In genomic region chr14:7658101-7659074, GRCm38 (mm10) we compare ENCODE assay signal across 11 mouse cellular contexts. TPM values are rescaled to one million over a fixed set of nuclear protein-coding genes. Genes with fewer than 3 reads are reported as not detected.
DNase-seq lines count a peak whose midpoint lies in the region; ATAC-seq and TF ChIP-seq lines count a peak whose summit lies in the region.
"Not testable (repeated sequence)": the region's sequence is repeated elsewhere in the genome, so short reads cannot be mapped to it uniquely, and the experiment has no call there.
"Had no signal": no experiment of that assay in that cellular context is flagged by ENCODE, and none has a peak within 500 bp of the region (broad histone marks: within the 10 kb centered on the region; RNA-seq: fewer than 3 reads in every experiment).

No protein-coding gene starts in this region.

- DNase-seq in adrenal gland, postnatal 14 days = peak; percentile 6
- DNase-seq in layer of hippocampus, adult 2 months (ENCODE audit: low spot score in 2 of 2) = not testable (repeated sequence)
- peak; percentile 2 for DNase-seq in lung, embryonic 14.5 days
- peak; percentile 6 for DNase-seq in thymus, postnatal 25 days

- not testable (repeated sequence) for ATAC-seq in embryonic facial prominence, embryonic 15.5 days (ENCODE audit: insufficient number of reproducible peaks, low FRiP score, low TSS enrichment, low read depth); heart, embryonic 11.5 days (replicated peaks; ENCODE audit: insufficient number of reproducible peaks, low FRiP score, low TSS enrichment); hindbrain, embryonic 15.5 days (ENCODE audit: low FRiP score, low read depth); lung, embryonic 14.5 days (ENCODE audit: insufficient read depth); neural tube, embryonic 13.5 days (ENCODE audit: low read depth)

- not testable (repeated sequence) for H3K4me1 ChIP-seq in embryonic facial prominence, embryonic 15.5 days; heart, embryonic 11.5 days (ENCODE audit: control insufficient read depth, insufficient read depth, low read length); hindbrain, embryonic 15.5 days (replicated peaks); lung, embryonic 14.5 days (ENCODE audit: insufficient read depth); neural tube, embryonic 13.5 days (replicated peaks)

- peak overlapping the region; percentile 38 for H3K4me3 ChIP-seq in embryonic facial prominence, embryonic 15.5 days (replicated peaks)
- H3K4me3 ChIP-seq in heart, embryonic 11.5 days (ENCODE audit: low read depth, low read length) = peak overlapping the region; percentile 28
- peak overlapping the region; percentile 43 for H3K4me3 ChIP-seq in hindbrain, embryonic 15.5 days
- peak overlapping the region; percentile 42 for H3K4me3 ChIP-seq in layer of hippocampus, adult 2 months
- H3K4me3 ChIP-seq in lung, embryonic 14.5 days (ENCODE audit: low read depth, low read length) = peak overlapping the region; percentile 27
- peak overlapping the region; percentile 41 for H3K4me3 ChIP-seq in neural tube, embryonic 13.5 days

- H3K36me3 ChIP-seq in embryonic facial prominence, embryonic 15.5 days; heart, embryonic 11.5 days (ENCODE audit: control insufficient read depth, insufficient read depth, low read length); hindbrain, embryonic 15.5 days; lung, embryonic 14.5 days (ENCODE audit: insufficient read depth); neural tube, embryonic 13.5 days: not testable (repeated sequence)

- TF ChIP-seq CTCF in layer of hippocampus, adult 2 months (conservative IDR thresholded peaks at IDR 0.05); lung, embryonic 14.5 days (IDR thresholded peaks at IDR 0.05; ENCODE audit: low read depth): not testable (repeated sequence)

- not testable (repeated sequence) for H3K27me3 ChIP-seq in embryonic facial prominence, embryonic 15.5 days; heart, embryonic 11.5 days (ENCODE audit: control insufficient read depth, insufficient read depth, low read length); hindbrain, embryonic 15.5 days; lung, embryonic 14.5 days (ENCODE audit: insufficient read depth, low read length); neural tube, embryonic 13.5 days

- H3K9me3 ChIP-seq in embryonic facial prominence, embryonic 15.5 days (replicated peaks); heart, embryonic 11.5 days (replicated peaks; ENCODE audit: control insufficient read depth, low read length); hindbrain, embryonic 15.5 days; lung, embryonic 14.5 days (ENCODE audit: low read depth, low read length); neural tube, embryonic 13.5 days: not testable (repeated sequence)

- WGBS in embryonic facial prominence, embryonic 15.5 days = under 1% methylated on average over 39 of the region's 76 CpGs
- 2% methylated on average over 18 of the region's 76 CpGs for WGBS in heart, embryonic 11.5 days (ENCODE audit: insufficient replicate concordance)
- 1% methylated on average over 35 of the region's 76 CpGs for WGBS in hindbrain, embryonic 15.5 days
- 1% methylated on average over 36 of the region's 76 CpGs for WGBS in lung, embryonic 14.5 days
- under 1% methylated on average over 54 of the region's 76 CpGs for WGBS in neural tube, embryonic 13.5 days

- H3K9ac ChIP-seq in embryonic facial prominence, embryonic 15.5 days; heart, embryonic 11.5 days (ENCODE audit: low read depth, low read length); lung, embryonic 14.5 days: not testable (repeated sequence)
- peak overlapping the region; percentile 45; the same call in 1 of the 2 replicates for H3K9ac ChIP-seq in hindbrain, embryonic 15.5 days
- H3K9ac ChIP-seq in neural tube, embryonic 13.5 days = peak overlapping the region; percentile 68

- H3K4me2 ChIP-seq in embryonic facial prominence, embryonic 15.5 days (replicated peaks) = peak overlapping the region; percentile 54
- peak overlapping the region; percentile 62 for H3K4me2 ChIP-seq in heart, embryonic 11.5 days
- H3K4me2 ChIP-seq in hindbrain, embryonic 15.5 days = peak overlapping the region; percentile 60
- H3K4me2 ChIP-seq in lung, embryonic 14.5 days = peak overlapping the region; percentile 56
- peak overlapping the region; percentile 57 for H3K4me2 ChIP-seq in neural tube, embryonic 13.5 days

- not testable (repeated sequence) for H3K27ac ChIP-seq in embryonic facial prominence, embryonic 15.5 days (replicated peaks); heart, embryonic 11.5 days (ENCODE audit: low read depth, low read length); hindbrain, embryonic 15.5 days (replicated peaks); layer of hippocampus, adult 2 months; lung, embryonic 14.5 days (ENCODE audit: low read depth); neural tube, embryonic 13.5 days (replicated peaks)

RNA-seq across cellular contexts. Expression of gene Gm10128, which starts 14.6 kb away (rescaled TPM):
- total RNA-seq in adrenal gland, postnatal 14 days (2021) = not detected in 2 replicates
- polyA plus RNA-seq in embryonic facial prominence, embryonic 15.5 days (2015; fragmentation: Nextera tagmentation; extraction: Ambion mirVana) = not detected in 2 replicates
- polyA plus RNA-seq in heart, embryonic 11.5 days (2014; fragmentation: Nextera tagmentation; extraction: Ambion mirVana) = not detected in 2 replicates
- polyA plus RNA-seq in hindbrain, embryonic 15.5 days (2015; fragmentation: Nextera tagmentation; extraction: Ambion mirVana) = not detected in 2 replicates
- not detected for total RNA-seq in layer of hippocampus, adult 2 months (2021)
- polyA plus RNA-seq in lung, embryonic 14.5 days (2014; fragmentation: Nextera tagmentation; extraction: Ambion mirVana) = not detected in 2 replicates
- polyA plus RNA-seq in neural tube, embryonic 13.5 days (2015; fragmentation: Nextera tagmentation; extraction: Ambion mirVana) = not detected in 2 replicates
- total RNA-seq: layer of hippocampus, postnatal 25 days had no signal
- polyA plus RNA-seq: erythroblast, embryonic 14.5 days; gonadal fat pad, adult 2 months had no signal
